Mouse (Mus musculus): ENCODE measurements around the gene Mindy2. TPM values are rescaled to one million over a fixed set of nuclear protein-coding genes. Genes with fewer than 3 reads are reported as not detected.

Gene Mindy2
- polyA plus RNA-seq (2012; rRNA removed; ENCODE audit: low replicate concordance) = 7.2 and 9.8 TPM in 2 replicates

GRCm38 (mm10) chr9:70657013-70657967 is at the start of gene Mindy2:
TSS of gene Mindy2 (minus strand) at chr9:70657174.

GRCm38 (mm10) chr9:70678682-70679131 is 21.7 kb upstream of the Mindy2 start, which contains the start of gene Adam10:
TSS of gene Adam10 (plus strand) at chr9:70678997.

GRCm38 (mm10) chr9:70656130-70657007 is 605 bp downstream of the Mindy2 start, which contains the start of gene Gm10642:
TSS of gene Gm10642 (plus strand) at chr9:70656251.

Other genes starting within 250 kb of the Mindy2 start
- gene Ccnb2, start 235.6 kb downstream of the Mindy2 start, polyA plus RNA-seq (2012; rRNA removed; ENCODE audit: low replicate concordance) = 2.1 and 14.1 TPM in 2 replicates
- gene Rnf111, start 153.4 kb downstream of the Mindy2 start, polyA plus RNA-seq (2012; rRNA removed; ENCODE audit: low replicate concordance) = 35.8 and 41.8 TPM in 2 replicates
- gene Sltm, start 114.4 kb downstream of the Mindy2 start, polyA plus RNA-seq (2012; rRNA removed; ENCODE audit: low replicate concordance) = 6.9 and 11.0 TPM in 2 replicates
- gene Gm10642, start 923 bp downstream of the Mindy2 start, polyA plus RNA-seq (2012; rRNA removed; ENCODE audit: low replicate concordance) = 1.6 and 2.9 TPM in 2 replicates
- gene Adam10, start 21.8 kb upstream of the Mindy2 start, polyA plus RNA-seq (2012; rRNA removed; ENCODE audit: low replicate concordance) = 15.3 and 33.6 TPM in 2 replicates

Measured in subcutaneous adipose tissue, adult 2 months (tissue).